Mouse (Mus musculus): ENCODE measurements around the gene Vasp. TPM values are rescaled to one million over a fixed set of nuclear protein-coding genes. Genes with fewer than 3 reads are reported as not detected.

Vasp gene
- polyA plus RNA-seq, 1 experiment: 75.7 TPM

- no peaks in the 10 kb centered on the region for H3K9me3 ChIP-seq (replicated peaks; ENCODE audit: control insufficient read depth, insufficient read depth, low read length, poor library complexity, severe bottlenecking)
- H3K4me3 ChIP-seq (ENCODE audit: low read depth, low read length): no peak overlapping the region
- H3K4me1 ChIP-seq (ENCODE audit: control insufficient read depth, insufficient read depth, low read length): peaks cover 2% of the 10 kb centered on the region
- H3K9ac ChIP-seq (ENCODE audit: low read depth, poor library complexity, severe bottlenecking): no peak overlapping the region
- TF ChIP-seq CTCF (IDR thresholded peaks at IDR 0.05; ENCODE audit: low read depth, low read length): no peak
- TF ChIP-seq EP300 (IDR thresholded peaks at IDR 0.05; ENCODE audit: insufficient read depth, low read depth, low read length): no peak
- TF ChIP-seq POLR2A (IDR thresholded peaks at IDR 0.05; ENCODE audit: insufficient read depth, low read length): no peak
- H3K36me3 ChIP-seq (ENCODE audit: control insufficient read depth, insufficient read depth, low read length, poor library complexity, severe bottlenecking): no peaks in the 10 kb centered on the region
- H3K27me3 ChIP-seq (ENCODE audit: control insufficient read depth, insufficient read depth, low read length, poor library complexity, severe bottlenecking): no peaks in the 10 kb centered on the region
- no peak overlapping the region for H3K27ac ChIP-seq (ENCODE audit: insufficient read depth, low read length)
These were observed 54.1 kb downstream of the Vasp start for GRCm38 (mm10) chr7:19217492-19217891.

- no peak for TF ChIP-seq CTCF (IDR thresholded peaks at IDR 0.05; ENCODE audit: low read depth, low read length)
- no peak for TF ChIP-seq POLR2A (IDR thresholded peaks at IDR 0.05; ENCODE audit: insufficient read depth, low read length)
- no peak for TF ChIP-seq EP300 (IDR thresholded peaks at IDR 0.05; ENCODE audit: insufficient read depth, low read depth, low read length)
- Histone ChIP-seq H3K4me1 (ENCODE audit: control insufficient read depth, insufficient read depth, low read length) (peaks cover 2% of the 10 kb centered on the region), H3K9me3 (replicated peaks; ENCODE audit: control insufficient read depth, insufficient read depth, low read length, poor library complexity, severe bottlenecking) (no peaks in the 10 kb centered on the region), H3K36me3 (ENCODE audit: control insufficient read depth, insufficient read depth, low read length, poor library complexity, severe bottlenecking) (no peaks in the 10 kb centered on the region), H3K9ac (ENCODE audit: low read depth, poor library complexity, severe bottlenecking) (no peak overlapping the region), H3K27ac (ENCODE audit: insufficient read depth, low read length) (no peak overlapping the region), H3K27me3 (ENCODE audit: control insufficient read depth, insufficient read depth, low read length, poor library complexity, severe bottlenecking) (no peaks in the 10 kb centered on the region), H3K4me3 (ENCODE audit: low read depth, low read length) (no peak overlapping the region)
These were observed 56.7 kb downstream of the Vasp start for GRCm38 (mm10) chr7:19214940-19215339.

GRCm38 (mm10) chr7:19214369-19214768, 57.2 kb downstream of the Vasp start:
- Histone ChIP-seq H3K36me3 (ENCODE audit: control insufficient read depth, insufficient read depth, low read length, poor library complexity, severe bottlenecking) (no peaks in the 10 kb centered on the region), H3K27ac (ENCODE audit: insufficient read depth, low read length) (no peak overlapping the region), H3K9ac (ENCODE audit: low read depth, poor library complexity, severe bottlenecking) (no peak overlapping the region), H3K9me3 (replicated peaks; ENCODE audit: control insufficient read depth, insufficient read depth, low read length, poor library complexity, severe bottlenecking) (no peaks in the 10 kb centered on the region), H3K4me1 (ENCODE audit: control insufficient read depth, insufficient read depth, low read length) (peaks cover 2% of the 10 kb centered on the region), H3K4me3 (ENCODE audit: low read depth, low read length) (no peak overlapping the region), H3K27me3 (ENCODE audit: control insufficient read depth, insufficient read depth, low read length, poor library complexity, severe bottlenecking) (no peaks in the 10 kb centered on the region)
- no peak for TF ChIP-seq POLR2A (IDR thresholded peaks at IDR 0.05; ENCODE audit: insufficient read depth, low read length)
- no peak for TF ChIP-seq CTCF (IDR thresholded peaks at IDR 0.05; ENCODE audit: low read depth, low read length)
- no peak for TF ChIP-seq EP300 (IDR thresholded peaks at IDR 0.05; ENCODE audit: insufficient read depth, low read depth, low read length)

- Histone ChIP-seq H3K4me1 (ENCODE audit: control insufficient read depth, insufficient read depth, low read length) (peaks cover 2% of the 10 kb centered on the region), H3K9ac (ENCODE audit: low read depth, poor library complexity, severe bottlenecking) (no peak overlapping the region), H3K9me3 (replicated peaks; ENCODE audit: control insufficient read depth, insufficient read depth, low read length, poor library complexity, severe bottlenecking) (no peaks in the 10 kb centered on the region), H3K4me3 (ENCODE audit: low read depth, low read length) (no peak overlapping the region), H3K27me3 (ENCODE audit: control insufficient read depth, insufficient read depth, low read length, poor library complexity, severe bottlenecking) (no peaks in the 10 kb centered on the region), H3K36me3 (ENCODE audit: control insufficient read depth, insufficient read depth, low read length, poor library complexity, severe bottlenecking) (no peaks in the 10 kb centered on the region), H3K27ac (ENCODE audit: insufficient read depth, low read length) (no peak overlapping the region)
- no peak for TF ChIP-seq POLR2A (IDR thresholded peaks at IDR 0.05; ENCODE audit: insufficient read depth, low read length)
- no peak for TF ChIP-seq EP300 (IDR thresholded peaks at IDR 0.05; ENCODE audit: insufficient read depth, low read depth, low read length)
- no peak for TF ChIP-seq CTCF (IDR thresholded peaks at IDR 0.05; ENCODE audit: low read depth, low read length)
These were observed 58.2 kb downstream of the Vasp start for GRCm38 (mm10) chr7:19213385-19213784.

- Histone ChIP-seq H3K27ac (ENCODE audit: insufficient read depth, low read length) (no peak within 1 kb of the TSS), H3K27me3 (ENCODE audit: control insufficient read depth, insufficient read depth, low read length, poor library complexity, severe bottlenecking) (no peaks in the 10 kb centered on the region), H3K9me3 (replicated peaks; ENCODE audit: control insufficient read depth, insufficient read depth, low read length, poor library complexity, severe bottlenecking) (no peaks in the 10 kb centered on the region), H3K4me1 (ENCODE audit: control insufficient read depth, insufficient read depth, low read length) (peaks cover 2% of the 10 kb centered on the region), H3K36me3 (ENCODE audit: control insufficient read depth, insufficient read depth, low read length, poor library complexity, severe bottlenecking) (no peaks in the 10 kb centered on the region), H3K4me3 (ENCODE audit: low read depth, low read length) (peak within 1 kb of the TSS; percentile 82), H3K9ac (ENCODE audit: low read depth, poor library complexity, severe bottlenecking) (peak within 1 kb of the TSS; percentile 65)
- TF ChIP-seq EP300 (IDR thresholded peaks at IDR 0.05; ENCODE audit: insufficient read depth, low read depth, low read length) (0 out of 2 replicates have a peak, but pooled peaks have one; percentile 13), POLR2A (IDR thresholded peaks at IDR 0.05; ENCODE audit: insufficient read depth, low read length) (no peak), CTCF (IDR thresholded peaks at IDR 0.05; ENCODE audit: low read depth, low read length) (no peak)
These were observed 59.4 kb downstream of the Vasp start, which contains the start of gene Gpr4 for GRCm38 (mm10) chr7:19211996-19212755. Gene Gpr4 (plus strand): TSS chr7:19212538.

- peaks cover 2% of the 10 kb centered on the region for H3K4me1 ChIP-seq (ENCODE audit: control insufficient read depth, insufficient read depth, low read length)
- H3K9me3 ChIP-seq (replicated peaks; ENCODE audit: control insufficient read depth, insufficient read depth, low read length, poor library complexity, severe bottlenecking): no peaks in the 10 kb centered on the region
- H3K4me3 ChIP-seq (ENCODE audit: low read depth, low read length): no peak overlapping the region
These were observed 60.5 kb downstream of the Vasp start for GRCm38 (mm10) chr7:19211041-19211675.

More at GRCm38 (mm10) chr7:19211041-19211675, 60.5 kb downstream of the Vasp start:
- TF ChIP-seq EP300 (IDR thresholded peaks at IDR 0.05; ENCODE audit: insufficient read depth, low read depth, low read length) (no peak), CTCF (IDR thresholded peaks at IDR 0.05; ENCODE audit: low read depth, low read length) (no peak), POLR2A (IDR thresholded peaks at IDR 0.05; ENCODE audit: insufficient read depth, low read length) (no peak)
- Histone ChIP-seq H3K36me3 (ENCODE audit: control insufficient read depth, insufficient read depth, low read length, poor library complexity, severe bottlenecking) (no peaks in the 10 kb centered on the region), H3K9ac (ENCODE audit: low read depth, poor library complexity, severe bottlenecking) (no peak overlapping the region), H3K27ac (ENCODE audit: insufficient read depth, low read length) (no peak overlapping the region), H3K27me3 (ENCODE audit: control insufficient read depth, insufficient read depth, low read length, poor library complexity, severe bottlenecking) (no peaks in the 10 kb centered on the region)

Data from ES-Bruce4 (cell line).